Mouse (Mus musculus): ENCODE results near the gene Abcf1. TPM values are rescaled to one million over a fixed set of nuclear protein-coding genes. Genes with fewer than 3 reads are reported as not detected.
"Not testable (repeated sequence)": the region's sequence is repeated elsewhere in the genome, so short reads cannot be mapped to it uniquely, and the experiment has no call there.

Gene Abcf1
- polyA plus RNA-seq, 1 experiment from 2014 or later: 121 TPM

DNA sequence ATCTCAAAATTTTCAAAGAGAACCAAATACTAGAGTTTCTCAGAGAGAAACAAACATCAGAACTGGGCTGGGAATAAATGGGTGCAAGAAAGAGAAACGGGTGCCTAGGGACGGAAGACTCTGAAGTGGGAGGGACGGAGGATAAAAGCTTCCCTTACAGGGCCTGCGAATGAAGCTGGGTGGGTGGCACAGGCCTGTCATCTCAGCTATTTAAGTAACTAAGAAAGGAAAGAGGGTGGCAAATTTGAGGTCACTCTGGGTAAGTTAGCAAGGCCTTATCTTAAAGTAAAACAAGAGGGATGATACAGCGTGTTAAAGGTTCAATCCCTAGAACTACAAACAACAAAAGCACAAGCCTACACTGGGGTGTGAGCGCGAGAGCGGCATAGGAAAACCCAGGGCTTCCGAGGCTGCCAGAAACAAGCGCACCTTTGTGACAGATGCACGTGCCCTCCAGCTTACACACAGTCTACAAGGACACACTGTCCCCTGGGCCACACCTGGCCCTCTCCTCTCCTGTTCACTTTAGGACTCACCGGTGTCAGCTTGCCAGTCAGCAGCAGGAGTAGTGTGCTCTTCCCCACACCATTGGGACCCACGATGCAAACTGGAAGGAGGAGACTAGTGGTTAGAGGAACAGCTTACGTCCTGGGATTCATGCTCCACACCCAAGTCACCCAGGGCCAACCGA, 10.9 kb downstream of the Abcf1 start:
- Histone ChIP-seq H3K36me3 (ENCODE audit: control insufficient read depth, insufficient read depth, low read length) (peaks cover 56% of the 10 kb centered on the region), H3K4me3 (ENCODE audit: low read depth, low read length) (no peak overlapping the region), H3K27ac (replicated peaks; ENCODE audit: low read depth, low read length) (no peak overlapping the region), H3K4me1 (ENCODE audit: control insufficient read depth, insufficient read depth, low read length) (no peaks in the 10 kb centered on the region), H3K9me3 (ENCODE audit: control insufficient read depth, low read length) (no peaks in the 10 kb centered on the region), H3K4me2 (ENCODE audit: low read depth, severe bottlenecking) (no peak overlapping the region), H3K27me3 (ENCODE audit: control insufficient read depth, insufficient read depth, low read length) (no peaks in the 10 kb centered on the region), H3K9ac (ENCODE audit: low read length) (no peak overlapping the region)
- DNase-seq (ENCODE audit: low spot score) (no peak), ATAC-seq (ENCODE audit: insufficient number of reproducible peaks, low FRiP score, low TSS enrichment, low read depth) (no peak)
- WGBS: 95% methylated on average over 15 of the region's 15 CpGs

DNA sequence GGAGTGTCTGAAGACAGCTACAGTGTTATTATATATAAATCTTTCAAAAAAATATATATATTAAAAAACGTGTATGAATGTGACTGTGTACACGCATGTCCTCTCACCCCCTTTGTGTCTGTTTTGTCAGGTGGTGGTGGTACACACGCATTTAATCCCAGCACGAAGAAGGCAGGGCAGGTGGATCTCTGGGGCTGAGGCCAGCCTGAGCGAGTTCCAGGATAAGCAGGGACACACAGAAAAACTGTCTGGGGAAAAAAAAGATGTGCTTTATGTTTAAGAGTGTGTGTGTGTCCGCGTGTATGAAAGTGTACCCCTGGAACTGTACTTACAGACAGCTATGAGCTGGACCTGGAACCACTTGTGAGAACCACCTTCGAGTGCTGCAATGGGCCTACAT, 14.9 kb downstream of the Abcf1 start:
- no peak overlapping the region for H3K27ac ChIP-seq (replicated peaks; ENCODE audit: low read depth, low read length)
- H3K9ac ChIP-seq (ENCODE audit: low read length): no peak overlapping the region
- H3K27me3 ChIP-seq (ENCODE audit: control insufficient read depth, insufficient read depth, low read length): no peaks in the 10 kb centered on the region
- peaks cover 32% of the 10 kb centered on the region for H3K36me3 ChIP-seq (ENCODE audit: control insufficient read depth, insufficient read depth, low read length)
- no peak overlapping the region for H3K4me3 ChIP-seq (ENCODE audit: low read depth, low read length)
- DNase-seq (ENCODE audit: low spot score) (no peak), ATAC-seq (ENCODE audit: insufficient number of reproducible peaks, low FRiP score, low TSS enrichment, low read depth) (no peak)
- H3K9me3 ChIP-seq (ENCODE audit: control insufficient read depth, low read length): no peaks in the 10 kb centered on the region
- WGBS: 77% methylated on average over 8 of the region's 8 CpGs
- no peak overlapping the region for H3K4me2 ChIP-seq (ENCODE audit: low read depth, severe bottlenecking)
- H3K4me1 ChIP-seq (ENCODE audit: control insufficient read depth, insufficient read depth, low read length): no peaks in the 10 kb centered on the region

DNA sequence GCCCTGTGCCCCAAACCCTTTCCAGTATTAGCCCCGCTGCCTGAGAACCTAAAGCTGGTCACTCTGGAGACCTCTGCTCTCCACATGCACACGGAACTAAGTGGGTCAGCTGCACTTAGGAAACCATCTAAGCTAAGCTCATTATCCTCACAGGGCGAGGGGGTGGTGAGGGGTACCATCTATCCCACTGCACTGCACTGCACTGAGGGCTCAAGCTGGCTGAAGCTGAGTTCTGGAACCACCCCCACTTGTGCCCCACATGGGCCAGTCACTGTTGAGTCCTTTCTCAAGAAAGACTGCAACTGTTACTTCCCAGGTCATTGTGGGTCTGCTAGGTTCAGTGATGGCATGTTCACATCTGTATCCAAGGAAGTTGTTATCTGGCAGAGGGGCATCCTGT, 17.0 kb downstream of the Abcf1 start:
- not testable (repeated sequence) for H3K4me3 ChIP-seq (ENCODE audit: low read depth, low read length); H3K4me1 ChIP-seq (ENCODE audit: control insufficient read depth, insufficient read depth, low read length); ATAC-seq (ENCODE audit: insufficient number of reproducible peaks, low FRiP score, low TSS enrichment, low read depth); H3K27me3 ChIP-seq (ENCODE audit: control insufficient read depth, insufficient read depth, low read length); H3K27ac ChIP-seq (replicated peaks; ENCODE audit: low read depth, low read length); DNase-seq (ENCODE audit: low spot score); H3K9ac ChIP-seq (ENCODE audit: low read length); H3K9me3 ChIP-seq (ENCODE audit: control insufficient read depth, low read length); H3K4me2 ChIP-seq (ENCODE audit: low read depth, severe bottlenecking)
- 80% methylated on average over 2 of the region's 3 CpGs for WGBS
- H3K36me3 ChIP-seq (ENCODE audit: control insufficient read depth, insufficient read depth, low read length): peaks cover 12% of the 10 kb centered on the region

DNA sequence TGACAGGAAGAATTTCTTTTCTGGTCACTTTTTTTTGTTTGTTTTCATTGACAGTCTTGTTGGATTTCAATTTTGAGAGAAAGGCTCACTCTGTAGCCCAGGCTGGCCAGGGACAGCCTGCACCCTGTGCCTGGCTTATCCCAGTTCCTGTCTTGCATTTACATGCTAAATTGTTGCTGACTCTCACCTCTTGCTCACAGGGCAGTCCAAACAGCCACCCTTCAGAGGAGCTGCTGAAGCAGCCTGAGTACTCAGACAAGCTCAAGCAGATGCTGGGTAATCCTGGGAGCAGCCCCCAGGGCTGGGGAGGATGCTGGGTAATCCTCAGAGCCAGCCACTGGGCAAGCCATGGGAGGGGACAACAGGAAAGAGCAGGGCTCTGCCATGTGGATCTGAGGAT, 18.6 kb downstream of the Abcf1 start:
- not testable (repeated sequence) for H3K9ac ChIP-seq (ENCODE audit: low read length); H3K9me3 ChIP-seq (ENCODE audit: control insufficient read depth, low read length); H3K27ac ChIP-seq (replicated peaks; ENCODE audit: low read depth, low read length); H3K4me3 ChIP-seq (ENCODE audit: low read depth, low read length); H3K4me1 ChIP-seq (ENCODE audit: control insufficient read depth, insufficient read depth, low read length); DNase-seq (ENCODE audit: low spot score); H3K27me3 ChIP-seq (ENCODE audit: control insufficient read depth, insufficient read depth, low read length); ATAC-seq (ENCODE audit: insufficient number of reproducible peaks, low FRiP score, low TSS enrichment, low read depth); H3K36me3 ChIP-seq (ENCODE audit: control insufficient read depth, insufficient read depth, low read length); H3K4me2 ChIP-seq (ENCODE audit: low read depth, severe bottlenecking)

DNA sequence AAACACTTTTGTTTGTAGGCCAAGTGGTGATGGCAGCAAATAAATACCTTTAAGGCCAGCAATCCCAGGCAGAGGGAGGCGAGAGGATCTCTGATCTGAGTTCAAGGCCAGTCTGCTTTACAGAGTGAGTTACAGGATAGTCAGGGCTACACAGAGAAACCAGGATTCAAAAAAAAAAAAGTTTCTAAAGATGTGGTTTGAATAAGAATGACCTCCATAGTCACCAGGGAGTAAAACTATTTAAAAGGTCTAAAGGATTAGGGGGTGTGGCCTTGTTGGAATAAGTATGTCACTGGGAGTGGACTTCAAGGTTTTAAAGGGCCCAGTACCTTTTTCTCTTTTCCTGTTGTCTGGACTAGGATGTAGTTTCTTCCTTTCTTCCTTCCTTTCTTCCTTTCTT, 29.6 kb downstream of the Abcf1 start:
- 74% methylated on average over 1 of the region's 1 CpGs for WGBS
- Histone ChIP-seq H3K4me1 (ENCODE audit: control insufficient read depth, insufficient read depth, low read length) (no peaks in the 10 kb centered on the region), H3K27me3 (ENCODE audit: control insufficient read depth, insufficient read depth, low read length) (no peaks in the 10 kb centered on the region), H3K4me3 (ENCODE audit: low read depth, low read length) (no peak overlapping the region), H3K9me3 (ENCODE audit: control insufficient read depth, low read length) (no peaks in the 10 kb centered on the region), H3K36me3 (ENCODE audit: control insufficient read depth, insufficient read depth, low read length) (no peaks in the 10 kb centered on the region), H3K9ac (ENCODE audit: low read length) (no peak overlapping the region), H3K4me2 (ENCODE audit: low read depth, severe bottlenecking) (no peak overlapping the region), H3K27ac (replicated peaks; ENCODE audit: low read depth, low read length) (no peak overlapping the region)
- DNase-seq (ENCODE audit: low spot score): no peak
- no peak for ATAC-seq (ENCODE audit: insufficient number of reproducible peaks, low FRiP score, low TSS enrichment, low read depth)

DNA sequence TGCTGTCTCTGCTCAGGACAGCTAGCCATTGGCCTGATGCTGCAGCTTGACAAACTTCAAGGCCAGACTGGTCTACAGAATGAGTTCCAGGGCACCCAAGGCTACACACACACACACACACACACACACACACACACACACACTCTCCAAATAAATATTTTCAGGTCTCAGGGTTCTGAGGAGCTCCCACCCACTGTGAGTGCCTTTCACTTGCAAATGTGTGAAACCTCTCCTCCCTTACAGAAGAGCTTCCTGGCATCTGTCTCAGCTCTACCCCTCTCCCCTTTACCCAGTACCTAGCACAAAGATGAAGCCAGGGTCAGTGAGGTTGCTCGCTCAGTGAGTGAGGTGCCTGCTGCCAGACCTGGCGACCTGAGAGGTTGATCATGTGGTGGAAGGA, 30.5 kb downstream of the Abcf1 start:
- DNase-seq (ENCODE audit: low spot score) (no peak), ATAC-seq (ENCODE audit: insufficient number of reproducible peaks, low FRiP score, low TSS enrichment, low read depth) (no peak)
- Histone ChIP-seq H3K4me1 (ENCODE audit: control insufficient read depth, insufficient read depth, low read length) (no peaks in the 10 kb centered on the region), H3K9me3 (ENCODE audit: control insufficient read depth, low read length) (no peaks in the 10 kb centered on the region), H3K9ac (ENCODE audit: low read length) (no peak overlapping the region), H3K4me3 (ENCODE audit: low read depth, low read length) (no peak overlapping the region), H3K4me2 (ENCODE audit: low read depth, severe bottlenecking) (no peak overlapping the region), H3K27me3 (ENCODE audit: control insufficient read depth, insufficient read depth, low read length) (no peaks in the 10 kb centered on the region), H3K27ac (replicated peaks; ENCODE audit: low read depth, low read length) (no peak overlapping the region), H3K36me3 (ENCODE audit: control insufficient read depth, insufficient read depth, low read length) (no peaks in the 10 kb centered on the region)
- 51% methylated on average over 2 of the region's 2 CpGs for WGBS

DNA sequence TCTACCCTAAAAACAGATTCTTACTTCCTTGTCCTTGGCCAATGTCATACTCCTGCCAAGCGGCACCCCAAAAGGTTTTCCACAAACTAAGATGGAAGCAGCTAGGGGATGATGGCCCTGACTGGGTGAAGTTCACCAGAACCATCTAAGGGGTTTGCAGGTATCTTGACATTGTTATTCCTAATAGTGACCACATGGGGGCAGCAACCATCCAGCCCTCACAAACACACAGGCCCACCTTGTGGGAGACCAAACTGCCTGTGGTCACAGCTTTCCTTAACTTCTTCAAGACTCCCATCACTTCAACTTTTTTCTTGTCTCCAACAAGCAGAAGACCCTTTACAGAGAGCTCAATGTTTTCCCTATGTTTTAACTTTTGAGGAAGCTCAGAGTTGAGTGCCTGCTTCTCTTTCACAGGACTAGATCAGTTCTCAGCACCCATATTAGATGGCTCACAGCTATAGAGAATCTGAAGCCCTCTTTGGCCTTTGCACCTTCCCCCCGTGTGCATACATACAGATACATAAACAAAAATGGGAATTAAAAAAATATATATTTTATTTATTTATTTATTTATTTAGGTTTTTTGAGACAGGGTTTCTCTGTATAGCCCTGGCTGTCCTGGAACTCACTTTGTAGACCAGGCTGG, 31.7 kb downstream of the Abcf1 start:
- H3K9me3 ChIP-seq (ENCODE audit: control insufficient read depth, low read length): no peaks in the 10 kb centered on the region
- H3K27ac ChIP-seq (replicated peaks; ENCODE audit: low read depth, low read length): no peak overlapping the region
- H3K36me3 ChIP-seq (ENCODE audit: control insufficient read depth, insufficient read depth, low read length): no peaks in the 10 kb centered on the region
- WGBS: 49% methylated on average over 2 of the region's 2 CpGs
- no peaks in the 10 kb centered on the region for H3K4me1 ChIP-seq (ENCODE audit: control insufficient read depth, insufficient read depth, low read length)
- DNase-seq (ENCODE audit: low spot score): peak; percentile 56
- H3K27me3 ChIP-seq (ENCODE audit: control insufficient read depth, insufficient read depth, low read length): no peaks in the 10 kb centered on the region
- H3K4me3 ChIP-seq (ENCODE audit: low read depth, low read length): no peak overlapping the region
- no peak overlapping the region for H3K9ac ChIP-seq (ENCODE audit: low read length)
- 0 out of 2 replicates have a peak, but pooled peaks have one; percentile 62 for ATAC-seq (ENCODE audit: insufficient number of reproducible peaks, low FRiP score, low TSS enrichment, low read depth)
- H3K4me2 ChIP-seq (ENCODE audit: low read depth, severe bottlenecking): no peak overlapping the region

DNA sequence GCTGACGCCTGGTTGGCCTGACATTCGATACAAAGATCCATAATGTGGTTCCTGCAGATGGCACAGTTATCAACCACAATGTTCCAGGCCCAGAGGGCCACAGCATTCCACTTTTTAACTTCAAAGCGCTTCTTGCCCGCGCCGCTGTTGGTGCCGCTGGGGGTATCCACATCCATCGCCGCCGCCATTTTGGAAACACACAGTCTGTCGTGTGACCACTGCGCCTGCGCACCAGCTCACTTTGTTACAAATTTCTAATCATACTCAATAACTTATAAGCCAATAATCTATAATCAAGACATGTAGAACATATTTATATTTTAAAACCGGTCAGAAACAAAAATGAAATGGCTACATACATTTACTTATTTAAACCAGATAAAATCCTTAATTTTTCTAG, 33.8 kb downstream of the Abcf1 start:
- H3K36me3 ChIP-seq (ENCODE audit: control insufficient read depth, insufficient read depth, low read length); H3K4me3 ChIP-seq (ENCODE audit: low read depth, low read length); H3K9ac ChIP-seq (ENCODE audit: low read length); H3K4me1 ChIP-seq (ENCODE audit: control insufficient read depth, insufficient read depth, low read length); DNase-seq (ENCODE audit: low spot score); H3K9me3 ChIP-seq (ENCODE audit: control insufficient read depth, low read length); H3K4me2 ChIP-seq (ENCODE audit: low read depth, severe bottlenecking); H3K27ac ChIP-seq (replicated peaks; ENCODE audit: low read depth, low read length); H3K27me3 ChIP-seq (ENCODE audit: control insufficient read depth, insufficient read depth, low read length); ATAC-seq (ENCODE audit: insufficient number of reproducible peaks, low FRiP score, low TSS enrichment, low read depth): not testable (repeated sequence)
- 87% methylated on average over 14 of the region's 14 CpGs for WGBS

DNA sequence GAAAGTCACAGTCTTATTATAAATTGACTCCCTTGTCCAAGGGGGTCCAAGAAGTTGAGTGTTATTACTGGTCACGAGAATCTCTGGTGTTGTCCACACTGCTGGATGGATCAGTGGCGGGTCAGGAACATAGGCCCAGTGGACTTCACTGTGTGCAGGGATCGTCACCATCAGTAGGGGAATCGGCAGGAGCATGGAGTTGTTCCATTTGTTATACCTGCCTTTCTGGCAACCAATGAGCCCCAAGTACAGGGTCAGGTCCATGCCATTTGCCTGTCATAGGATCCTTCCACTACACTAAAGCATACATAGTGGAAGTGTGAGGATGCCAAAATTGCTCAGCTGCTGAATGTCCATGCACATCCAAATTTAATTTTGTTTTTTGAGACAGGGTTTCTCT, 37.0 kb downstream of the Abcf1 start:
- no peak overlapping the region for H3K4me3 ChIP-seq (ENCODE audit: low read depth, low read length)
- no peak for DNase-seq (ENCODE audit: low spot score)
- H3K9me3 ChIP-seq (ENCODE audit: control insufficient read depth, low read length): no peaks in the 10 kb centered on the region
- no peak for ATAC-seq (ENCODE audit: insufficient number of reproducible peaks, low FRiP score, low TSS enrichment, low read depth)
- H3K27ac ChIP-seq (replicated peaks; ENCODE audit: low read depth, low read length): no peak overlapping the region
- H3K4me1 ChIP-seq (ENCODE audit: control insufficient read depth, insufficient read depth, low read length): no peaks in the 10 kb centered on the region
- no peaks in the 10 kb centered on the region for H3K27me3 ChIP-seq (ENCODE audit: control insufficient read depth, insufficient read depth, low read length)
- WGBS: 91% methylated on average over 4 of the region's 4 CpGs
- H3K4me2 ChIP-seq (ENCODE audit: low read depth, severe bottlenecking): no peak overlapping the region
- H3K9ac ChIP-seq (ENCODE audit: low read length): no peak overlapping the region
- H3K36me3 ChIP-seq (ENCODE audit: control insufficient read depth, insufficient read depth, low read length): peaks cover 23% of the 10 kb centered on the region

All from limb, embryonic 11.5 days (tissue).